Mouse (Mus musculus): ENCODE results near the gene Rufy3. TPM values are rescaled to one million over a fixed set of nuclear protein-coding genes. Genes with fewer than 3 reads are reported as not detected.

The Rufy3 gene
- polyA plus RNA-seq, 1 experiment from 2014 or later: 13.5 TPM

GRCm38 (mm10) chr5:88587211-88587934 lies 22.5 kb downstream of the Rufy3 start:
- Histone ChIP-seq H3K27me3 (ENCODE audit: control insufficient read depth, insufficient read depth, low read length) (no peaks in the 10 kb centered on the region), H3K9ac (ENCODE audit: low read length) (no peak overlapping the region), H3K27ac (ENCODE audit: low read length) (no peak overlapping the region), H3K4me3 (replicated peaks; ENCODE audit: low read length) (no peak overlapping the region), H3K9me3 (replicated peaks; ENCODE audit: control insufficient read depth, low read length) (no peaks in the 10 kb centered on the region), H3K4me1 (ENCODE audit: control insufficient read depth, insufficient read depth, low read length) (peaks cover 17% of the 10 kb centered on the region), H3K4me2 (ENCODE audit: low read depth, low read length) (no peak overlapping the region), H3K36me3 (ENCODE audit: control insufficient read depth, insufficient read depth, low read length) (no peaks in the 10 kb centered on the region)
- 41% methylated on average over 13 of the region's 13 CpGs for WGBS
- ATAC-seq (ENCODE audit: insufficient read depth, low FRiP score): peak; percentile 85

DNA sequence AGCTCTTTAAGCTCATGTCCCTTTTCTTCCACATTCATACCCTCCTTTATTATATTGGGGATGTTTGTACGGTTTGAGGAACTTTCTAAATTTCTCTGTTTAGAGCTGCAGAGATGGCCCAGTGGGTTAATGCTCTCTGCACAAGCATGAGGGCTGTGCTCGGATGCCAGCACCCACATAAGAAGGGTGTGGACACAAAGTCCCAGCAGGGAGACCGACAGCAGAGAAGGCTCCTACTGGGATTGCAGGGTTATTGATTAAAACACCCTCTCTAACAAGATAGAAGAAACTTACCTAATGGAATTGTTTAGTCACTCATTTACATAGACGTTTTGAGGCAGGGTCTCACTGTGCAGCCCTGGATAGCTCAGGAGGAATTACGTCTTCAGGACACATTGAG lies 23.6 kb downstream of the Rufy3 start:
- ATAC-seq (ENCODE audit: insufficient read depth, low FRiP score): no peak
- 59% methylated on average over 5 of the region's 5 CpGs for WGBS

GRCm38 (mm10) chr5:88593421-88594172 lies 28.8 kb downstream of the Rufy3 start:
- H3K36me3 ChIP-seq (ENCODE audit: control insufficient read depth, insufficient read depth, low read length): no peaks in the 10 kb centered on the region
- no peaks in the 10 kb centered on the region for H3K4me1 ChIP-seq (ENCODE audit: control insufficient read depth, insufficient read depth, low read length)
- H3K4me3 ChIP-seq (replicated peaks; ENCODE audit: low read length): peak overlapping the region; percentile 19
- no peaks in the 10 kb centered on the region for H3K9me3 ChIP-seq (replicated peaks; ENCODE audit: control insufficient read depth, low read length)
- no peaks in the 10 kb centered on the region for H3K27me3 ChIP-seq (ENCODE audit: control insufficient read depth, insufficient read depth, low read length)
- peak; percentile 58; the same call in 1 of the 2 replicates for ATAC-seq (ENCODE audit: insufficient read depth, low FRiP score)
- 63% methylated on average over 13 of the region's 13 CpGs for WGBS
- peak overlapping the region; percentile 59 for H3K27ac ChIP-seq (ENCODE audit: low read length)
- 0 out of 2 replicates have a peak overlapping the region, but pooled peaks have one; percentile 21 for H3K4me2 ChIP-seq (ENCODE audit: low read depth, low read length)
- H3K9ac ChIP-seq (ENCODE audit: low read length): no peak overlapping the region

More for the DNA sequence above, 23.6 kb downstream of the Rufy3 start:
- Histone ChIP-seq H3K9ac (ENCODE audit: low read length) (no peak overlapping the region), H3K27me3 (ENCODE audit: control insufficient read depth, insufficient read depth, low read length) (no peaks in the 10 kb centered on the region), H3K4me3 (replicated peaks; ENCODE audit: low read length) (no peak overlapping the region), H3K4me1 (ENCODE audit: control insufficient read depth, insufficient read depth, low read length) (peaks cover 17% of the 10 kb centered on the region), H3K36me3 (ENCODE audit: control insufficient read depth, insufficient read depth, low read length) (no peaks in the 10 kb centered on the region), H3K27ac (ENCODE audit: low read length) (no peak overlapping the region), H3K4me2 (ENCODE audit: low read depth, low read length) (no peak overlapping the region), H3K9me3 (replicated peaks; ENCODE audit: control insufficient read depth, low read length) (no peaks in the 10 kb centered on the region)

- ATAC-seq (ENCODE audit: insufficient read depth, low FRiP score): peak; percentile 56
- Histone ChIP-seq H3K27ac (ENCODE audit: low read length) (peak overlapping the region; percentile 59), H3K4me3 (replicated peaks; ENCODE audit: low read length) (no peak overlapping the region), H3K9me3 (replicated peaks; ENCODE audit: control insufficient read depth, low read length) (no peaks in the 10 kb centered on the region), H3K4me1 (ENCODE audit: control insufficient read depth, insufficient read depth, low read length) (no peaks in the 10 kb centered on the region), H3K36me3 (ENCODE audit: control insufficient read depth, insufficient read depth, low read length) (no peaks in the 10 kb centered on the region), H3K27me3 (ENCODE audit: control insufficient read depth, insufficient read depth, low read length) (no peaks in the 10 kb centered on the region), H3K4me2 (ENCODE audit: low read depth, low read length) (no peak overlapping the region), H3K9ac (ENCODE audit: low read length) (no peak overlapping the region)
- WGBS: 76% methylated on average over 7 of the region's 7 CpGs
These were observed 29.3 kb downstream of the Rufy3 start for GRCm38 (mm10) chr5:88594173-88594569.

GRCm38 (mm10) chr5:88595537-88596455 lies 31.0 kb downstream of the Rufy3 start:
- Histone ChIP-seq H3K4me1 (ENCODE audit: control insufficient read depth, insufficient read depth, low read length) (no peaks in the 10 kb centered on the region), H3K27me3 (ENCODE audit: control insufficient read depth, insufficient read depth, low read length) (no peaks in the 10 kb centered on the region), H3K36me3 (ENCODE audit: control insufficient read depth, insufficient read depth, low read length) (no peaks in the 10 kb centered on the region), H3K9ac (ENCODE audit: low read length) (no peak overlapping the region), H3K4me2 (ENCODE audit: low read depth, low read length) (no peak overlapping the region), H3K4me3 (replicated peaks; ENCODE audit: low read length) (no peak overlapping the region), H3K9me3 (replicated peaks; ENCODE audit: control insufficient read depth, low read length) (no peaks in the 10 kb centered on the region), H3K27ac (ENCODE audit: low read length) (no peak overlapping the region)
- 64% methylated on average over 5 of the region's 5 CpGs for WGBS
- ATAC-seq (ENCODE audit: insufficient read depth, low FRiP score): no peak; the same call in 1 of the 2 replicates

DNA sequence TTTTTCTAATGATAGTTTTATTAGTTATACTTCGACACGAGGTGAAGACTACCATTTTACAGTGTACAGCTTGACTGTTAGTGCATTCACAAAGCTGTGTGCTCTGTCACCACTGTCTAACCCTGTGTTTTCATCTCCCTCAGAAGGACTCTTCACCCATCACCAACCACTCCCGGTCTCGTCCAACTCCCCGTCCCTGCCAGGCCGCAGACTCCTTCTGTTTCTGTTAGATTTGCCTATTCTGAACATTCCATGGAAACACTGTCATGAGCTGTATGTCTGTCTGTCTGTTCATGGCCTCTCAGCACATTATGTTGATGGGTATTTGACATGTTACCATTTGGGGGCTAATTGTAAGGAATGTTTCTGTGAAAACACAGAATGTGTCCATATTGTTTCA lies 34.1 kb downstream of the Rufy3 start:
- Histone ChIP-seq H3K9me3 (replicated peaks; ENCODE audit: control insufficient read depth, low read length) (no peaks in the 10 kb centered on the region), H3K4me1 (ENCODE audit: control insufficient read depth, insufficient read depth, low read length) (no peaks in the 10 kb centered on the region), H3K36me3 (ENCODE audit: control insufficient read depth, insufficient read depth, low read length) (no peaks in the 10 kb centered on the region), H3K4me3 (replicated peaks; ENCODE audit: low read length) (no peak overlapping the region), H3K27me3 (ENCODE audit: control insufficient read depth, insufficient read depth, low read length) (no peaks in the 10 kb centered on the region), H3K27ac (ENCODE audit: low read length) (no peak overlapping the region), H3K9ac (ENCODE audit: low read length) (no peak overlapping the region), H3K4me2 (ENCODE audit: low read depth, low read length) (no peak overlapping the region)
- ATAC-seq (ENCODE audit: insufficient read depth, low FRiP score): no peak
- 91% methylated on average over 6 of the region's 6 CpGs for WGBS

DNA sequence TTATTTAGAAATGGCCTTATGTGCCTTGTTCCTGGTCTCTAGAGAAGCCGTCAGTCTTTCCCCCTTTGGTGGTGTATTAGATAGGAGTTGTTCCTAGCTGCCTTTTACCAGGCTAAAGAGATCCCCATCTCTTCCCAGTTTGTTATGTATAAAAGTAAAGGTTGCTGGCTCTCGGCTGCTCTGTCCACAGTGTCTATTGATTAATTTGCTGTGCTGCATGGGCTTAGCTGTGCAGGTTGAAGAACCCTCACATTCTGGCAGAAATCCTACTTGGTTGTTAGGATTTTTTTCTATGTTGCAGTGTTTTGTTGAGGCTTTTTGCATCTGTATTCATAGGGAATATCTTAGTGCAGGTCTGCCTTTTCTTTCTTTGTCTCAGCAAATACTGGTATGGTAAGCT lies 37.2 kb downstream of the Rufy3 start:
- no peak overlapping the region for H3K4me2 ChIP-seq (ENCODE audit: low read depth, low read length)
- WGBS: 65% methylated on average over 2 of the region's 2 CpGs
- ATAC-seq (ENCODE audit: insufficient read depth, low FRiP score): no peak
- H3K9ac ChIP-seq (ENCODE audit: low read length): no peak overlapping the region
- H3K4me1 ChIP-seq (ENCODE audit: control insufficient read depth, insufficient read depth, low read length): no peaks in the 10 kb centered on the region
- H3K27me3 ChIP-seq (ENCODE audit: control insufficient read depth, insufficient read depth, low read length): no peaks in the 10 kb centered on the region
- H3K27ac ChIP-seq (ENCODE audit: low read length): no peak overlapping the region
- no peak overlapping the region for H3K4me3 ChIP-seq (replicated peaks; ENCODE audit: low read length)
- no peaks in the 10 kb centered on the region for H3K36me3 ChIP-seq (ENCODE audit: control insufficient read depth, insufficient read depth, low read length)
- no peaks in the 10 kb centered on the region for H3K9me3 ChIP-seq (replicated peaks; ENCODE audit: control insufficient read depth, low read length)

GRCm38 (mm10) chr5:88602713-88603112 lies 37.9 kb downstream of the Rufy3 start:
- Histone ChIP-seq H3K27ac (ENCODE audit: low read length) (no peak overlapping the region), H3K27me3 (ENCODE audit: control insufficient read depth, insufficient read depth, low read length) (no peaks in the 10 kb centered on the region), H3K4me3 (replicated peaks; ENCODE audit: low read length) (no peak overlapping the region), H3K4me1 (ENCODE audit: control insufficient read depth, insufficient read depth, low read length) (no peaks in the 10 kb centered on the region), H3K36me3 (ENCODE audit: control insufficient read depth, insufficient read depth, low read length) (no peaks in the 10 kb centered on the region), H3K4me2 (ENCODE audit: low read depth, low read length) (no peak overlapping the region), H3K9ac (ENCODE audit: low read length) (no peak overlapping the region), H3K9me3 (replicated peaks; ENCODE audit: control insufficient read depth, low read length) (no peaks in the 10 kb centered on the region)
- WGBS: 90% methylated on average over 3 of the region's 3 CpGs
- no peak for ATAC-seq (ENCODE audit: insufficient read depth, low FRiP score)
